In the genomic region with DNA sequence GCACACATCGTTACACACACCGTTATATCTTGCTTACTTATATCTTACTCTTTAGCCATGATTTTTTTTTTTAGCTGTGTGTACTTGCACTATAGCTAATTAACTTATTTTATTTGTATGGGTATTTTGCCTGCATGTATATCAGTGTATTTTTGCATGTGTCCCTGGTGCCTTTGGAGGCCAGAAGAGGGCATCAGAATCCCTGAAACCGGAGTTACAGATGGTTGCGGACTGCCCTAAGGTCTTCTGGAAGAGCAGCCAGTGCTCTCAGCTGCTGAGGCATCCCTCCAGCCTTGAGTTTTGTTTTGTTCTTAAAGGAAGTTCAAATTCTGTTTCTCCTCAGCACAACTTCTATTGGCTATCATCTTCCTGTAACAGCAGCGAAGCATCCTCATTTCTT, we compare ENCODE assay signal across 21 mouse cellular contexts. TPM values are rescaled to one million over a fixed set of nuclear protein-coding genes. Genes with fewer than 3 reads are reported as not detected.
DNase-seq lines count a peak whose midpoint lies in the region; ATAC-seq and TF ChIP-seq lines count a peak whose summit lies in the region.
"Had no signal": no experiment of that assay in that cellular context is flagged by ENCODE, and none has a peak within 500 bp of the region (broad histone marks: within the 10 kb centered on the region; RNA-seq: fewer than 3 reads in every experiment).

No protein-coding gene starts in this region.

- WGBS in intestine, postnatal 0 days = 75% methylated on average over 5 of the region's 5 CpGs
- 73% methylated on average over 5 of the region's 5 CpGs for WGBS in intestine, embryonic 16.5 days
- WGBS in liver, adult 2 months = 79% methylated on average over 5 of the region's 5 CpGs
- 79% methylated on average over 5 of the region's 5 CpGs for WGBS in stomach, postnatal 0 days
- 64% methylated on average over 5 of the region's 5 CpGs for WGBS in heart, embryonic 11.5 days (ENCODE audit: insufficient replicate concordance)

- peak; percentile 42 for DNase-seq in thymus, postnatal 14 days
- no peak for DNase-seq in thymus, postnatal 10 days (ENCODE audit: low spot score in 2 of 2)
- DNase-seq in liver, adult 2 months (ENCODE audit: extremely low read depth, low read depth, low spot score) = peak; percentile 69
- DNase-seq in stomach, postnatal 0 days (ENCODE audit: low spot score) = no peak
- DNase-seq in urinary bladder, postnatal 10 days (ENCODE audit: low spot score) = no peak
- DNase-seq: adrenal gland, adult 8-10 months; cerebellum, adult 18-20 months; gastrocnemius, postnatal 25 days; right cerebral cortex, postnatal 25 days had no signal

- no peak overlapping the region for H3K27ac ChIP-seq in intestine, postnatal 0 days (ENCODE audit: low read depth, low read length)
- no peak overlapping the region for H3K27ac ChIP-seq in intestine, embryonic 16.5 days (ENCODE audit: low read length)
- H3K27ac ChIP-seq in liver, adult 2 months (replicated peaks; ENCODE audit: insufficient read depth, low read depth, low read length) = no peak overlapping the region
- H3K27ac ChIP-seq in stomach, postnatal 0 days (replicated peaks) = no peak overlapping the region
- H3K27ac ChIP-seq in heart, embryonic 11.5 days (ENCODE audit: low read depth, low read length) = no peak overlapping the region
- H3K27ac ChIP-seq: embryonic facial prominence, embryonic 13.5 days; forebrain, embryonic 10.5 days; kidney, embryonic 15.5 days; limb, embryonic 12.5 days; lung, embryonic 15.5 days; macrophage; midbrain, embryonic 12.5 days; neural tube, embryonic 15.5 days had no signal

- H3K4me1 ChIP-seq in intestine, postnatal 0 days (replicated peaks; ENCODE audit: control insufficient read depth, insufficient read depth, low read length) = no peaks in the 10 kb centered on the region
- no peaks in the 10 kb centered on the region for H3K4me1 ChIP-seq in intestine, embryonic 16.5 days (ENCODE audit: control insufficient read depth, insufficient read depth, low read length)
- peaks cover 9% of the 10 kb centered on the region for H3K4me1 ChIP-seq in liver, adult 2 months (ENCODE audit: control insufficient read depth, insufficient read depth, low read length)
- H3K4me1 ChIP-seq in stomach, postnatal 0 days (replicated peaks; ENCODE audit: control insufficient read depth, insufficient read depth) = no peaks in the 10 kb centered on the region
- no peaks in the 10 kb centered on the region for H3K4me1 ChIP-seq in heart, embryonic 11.5 days (ENCODE audit: control insufficient read depth, insufficient read depth, low read length)
- H3K4me1 ChIP-seq: embryonic facial prominence, embryonic 13.5 days; forebrain, embryonic 10.5 days; kidney, embryonic 15.5 days; limb, embryonic 12.5 days; lung, embryonic 15.5 days; midbrain, embryonic 12.5 days; neural tube, embryonic 15.5 days had no signal

- no peak overlapping the region for H3K9ac ChIP-seq in intestine, postnatal 0 days (ENCODE audit: low read depth, low read length)
- H3K9ac ChIP-seq in intestine, embryonic 16.5 days (ENCODE audit: low read depth, low read length) = no peak overlapping the region
- no peak overlapping the region for H3K9ac ChIP-seq in liver, adult 2 months (ENCODE audit: low read depth, low read length)
- no peak overlapping the region for H3K9ac ChIP-seq in stomach, postnatal 0 days (ENCODE audit: low read length)
- no peak overlapping the region for H3K9ac ChIP-seq in heart, embryonic 11.5 days (ENCODE audit: low read depth, low read length)
- H3K9ac ChIP-seq: embryonic facial prominence, embryonic 13.5 days; kidney, embryonic 15.5 days; limb, embryonic 12.5 days; lung, embryonic 15.5 days; midbrain, embryonic 12.5 days; neural tube, embryonic 15.5 days had no signal

- H3K79me2 ChIP-seq in liver, adult 2 months (ENCODE audit: control insufficient read depth, insufficient read depth, low read length) = no peaks in the 10 kb centered on the region

- peak; percentile 55 for TF ChIP-seq CTCF in intestine, postnatal 0 days (IDR thresholded peaks at IDR 0.05; ENCODE audit: low read depth)
- TF ChIP-seq CTCF in liver, adult 2 months (IDR thresholded peaks at IDR 0.05; ENCODE audit: low read depth, low read length) = peak; percentile 70
- peak; percentile 42 for TF ChIP-seq CTCF in stomach, postnatal 0 days (IDR thresholded peaks at IDR 0.05; ENCODE audit: low read depth)

- no peaks in the 10 kb centered on the region for H3K9me3 ChIP-seq in intestine, postnatal 0 days (ENCODE audit: control insufficient read depth)
- H3K9me3 ChIP-seq in intestine, embryonic 16.5 days (ENCODE audit: control insufficient read depth, low read length) = no peaks in the 10 kb centered on the region
- H3K9me3 ChIP-seq in stomach, postnatal 0 days (ENCODE audit: control insufficient read depth, low read length) = no peaks in the 10 kb centered on the region
- no peaks in the 10 kb centered on the region for H3K9me3 ChIP-seq in heart, embryonic 11.5 days (replicated peaks; ENCODE audit: control insufficient read depth, low read length)
- H3K9me3 ChIP-seq: embryonic facial prominence, embryonic 13.5 days; forebrain, embryonic 10.5 days; kidney, embryonic 15.5 days; limb, embryonic 12.5 days; lung, embryonic 15.5 days; midbrain, embryonic 12.5 days; neural tube, embryonic 15.5 days had no signal

- TF ChIP-seq POLR2A in liver, adult 2 months (IDR thresholded peaks at IDR 0.05; ENCODE audit: extremely low read depth, insufficient read depth, low read length) = no peak

- no peaks in the 10 kb centered on the region for H3K27me3 ChIP-seq in intestine, postnatal 0 days (replicated peaks; ENCODE audit: control insufficient read depth, insufficient read depth, low read length)
- H3K27me3 ChIP-seq in intestine, embryonic 16.5 days (replicated peaks; ENCODE audit: control insufficient read depth, insufficient read depth, low read length) = no peaks in the 10 kb centered on the region
- no peaks in the 10 kb centered on the region for H3K27me3 ChIP-seq in liver, adult 2 months (ENCODE audit: control insufficient read depth, insufficient read depth, low read length)
- H3K27me3 ChIP-seq in stomach, postnatal 0 days (ENCODE audit: control insufficient read depth, insufficient read depth, low read length) = no peaks in the 10 kb centered on the region
- no peaks in the 10 kb centered on the region for H3K27me3 ChIP-seq in heart, embryonic 11.5 days (ENCODE audit: control insufficient read depth, insufficient read depth, low read length)
- H3K27me3 ChIP-seq: embryonic facial prominence, embryonic 13.5 days; kidney, embryonic 15.5 days; limb, embryonic 12.5 days; lung, embryonic 15.5 days; midbrain, embryonic 12.5 days; neural tube, embryonic 15.5 days had no signal

- TF ChIP-seq EP300 in stomach, postnatal 0 days (optimal IDR thresholded peaks at IDR 0.05) = no peak

- H3K36me3 ChIP-seq in intestine, postnatal 0 days (ENCODE audit: control insufficient read depth, insufficient read depth) = no peaks in the 10 kb centered on the region
- no peaks in the 10 kb centered on the region for H3K36me3 ChIP-seq in intestine, embryonic 16.5 days (ENCODE audit: control insufficient read depth, insufficient read depth, low read length)
- H3K36me3 ChIP-seq in liver, adult 2 months (ENCODE audit: control insufficient read depth, insufficient read depth, low read length) = no peaks in the 10 kb centered on the region
- H3K36me3 ChIP-seq in stomach, postnatal 0 days (ENCODE audit: control insufficient read depth, insufficient read depth, low read length) = no peaks in the 10 kb centered on the region
- H3K36me3 ChIP-seq in heart, embryonic 11.5 days (ENCODE audit: control insufficient read depth, insufficient read depth, low read length) = no peaks in the 10 kb centered on the region
- H3K36me3 ChIP-seq: embryonic facial prominence, embryonic 13.5 days; forebrain, embryonic 10.5 days; kidney, embryonic 15.5 days; limb, embryonic 12.5 days; lung, embryonic 15.5 days; midbrain, embryonic 12.5 days; neural tube, embryonic 15.5 days had no signal

- no peak for ATAC-seq in intestine, postnatal 0 days
- no peak for ATAC-seq in intestine, embryonic 16.5 days
- ATAC-seq in stomach, postnatal 0 days (ENCODE audit: low FRiP score, low TSS enrichment) = no peak
- no peak for ATAC-seq in heart, embryonic 11.5 days (replicated peaks; ENCODE audit: insufficient number of reproducible peaks, low FRiP score, low TSS enrichment)

- no peak overlapping the region for H3K4me2 ChIP-seq in intestine, postnatal 0 days (replicated peaks; ENCODE audit: low read depth)
- H3K4me2 ChIP-seq in intestine, embryonic 16.5 days (ENCODE audit: low read depth, low read length) = no peak overlapping the region
- no peak overlapping the region for H3K4me2 ChIP-seq in stomach, postnatal 0 days (replicated peaks; ENCODE audit: low read depth)
- no peak overlapping the region for H3K4me2 ChIP-seq in heart, embryonic 11.5 days
- H3K4me2 ChIP-seq: embryonic facial prominence, embryonic 13.5 days; kidney, embryonic 15.5 days; limb, embryonic 12.5 days; lung, embryonic 15.5 days; midbrain, embryonic 12.5 days; neural tube, embryonic 15.5 days had no signal

- no peak overlapping the region for H3K4me3 ChIP-seq in intestine, postnatal 0 days (ENCODE audit: low read depth, low read length)
- no peak overlapping the region for H3K4me3 ChIP-seq in intestine, embryonic 16.5 days (ENCODE audit: low read length)
- no peak overlapping the region for H3K4me3 ChIP-seq in liver, adult 2 months (ENCODE audit: insufficient read depth, low read depth, low read length)
- no peak overlapping the region for H3K4me3 ChIP-seq in stomach, postnatal 0 days (ENCODE audit: low read depth, low read length)
- H3K4me3 ChIP-seq in heart, embryonic 11.5 days (ENCODE audit: low read depth, low read length) = no peak overlapping the region
- H3K4me3 ChIP-seq: embryonic facial prominence, embryonic 13.5 days; forebrain, embryonic 10.5 days; kidney, embryonic 15.5 days; limb, embryonic 12.5 days; lung, embryonic 15.5 days; midbrain, embryonic 12.5 days; myocyte; neural tube, embryonic 15.5 days had no signal

RNA-seq across cellular contexts. Expression of gene Hbs1l, which starts 38.5 kb away (rescaled TPM):
- polyA plus RNA-seq in intestine, postnatal 0 days (2015; fragmentation: Nextera tagmentation; extraction: Ambion mirVana) = 37.8 and 40.7 TPM in 2 replicates
- 78.7 and 80.0 TPM in 2 replicates for polyA plus RNA-seq in intestine, embryonic 16.5 days (2015; fragmentation: Nextera tagmentation; extraction: Ambion mirVana)
- 78.1 and 92.2 TPM in 2 replicates for total RNA-seq in liver, adult 2 months (2014; rRNA removed)
- polyA plus RNA-seq in liver, adult 2 months (2012; rRNA removed) = 17.1 and 21.3 TPM in 2 replicates
- polyA plus RNA-seq in stomach, postnatal 0 days (2015; fragmentation: Nextera tagmentation; extraction: Ambion mirVana) = 42.7 and 44.8 TPM in 2 replicates
- 80.2 and 87.5 TPM in 2 replicates for polyA plus RNA-seq in heart, embryonic 11.5 days (2014; fragmentation: Nextera tagmentation; extraction: Ambion mirVana)

Comparison
In these comparisons a context has a peak if more than half of its experiments do, and no peak if none do; other contexts are left out.
1. DNase-seq: peak in thymus, postnatal 14 days (single experiment) and liver, adult 2 months (single experiment); none in thymus, postnatal 10 days (0 of 2), stomach, postnatal 0 days (single experiment) and urinary bladder, postnatal 10 days (single experiment).
2. Peak in every context shown above with its lines, with median percentiles within 50 percentile points of each other: CTCF ChIP-seq.